Mouse (Mus musculus): ENCODE data around the gene Pacs1.
A peak's percentile ranks its signal among the peaks of the same experiment; 100 is the strongest.
"Not testable (repeated sequence)": the region's sequence is repeated elsewhere in the genome, so short reads cannot be mapped to it uniquely, and the experiment has no call there.

The Pacs1 gene

GRCm38 (mm10) chr19:5268017-5268416 is 4.9 kb downstream of the Pacs1 start:
- DNase-seq (ENCODE audit: low spot score), result no peak

- no peak for DNase-seq (ENCODE audit: low spot score)
Observed at GRCm38 (mm10) chr19:5267015-5267414, 5.9 kb downstream of the Pacs1 start.

GRCm38 (mm10) chr19:5257140-5257539 is 15.8 kb downstream of the Pacs1 start:
- no peak for DNase-seq (ENCODE audit: low spot score)

- DNase-seq (ENCODE audit: low spot score), result not testable (repeated sequence)
Observed at GRCm38 (mm10) chr19:5236981-5237380, 35.9 kb downstream of the Pacs1 start.

GRCm38 (mm10) chr19:5232696-5233095 is 40.2 kb downstream of the Pacs1 start:
- DNase-seq (ENCODE audit: low spot score), result no peak

GRCm38 (mm10) chr19:5230110-5230509 is 42.8 kb downstream of the Pacs1 start:
- no peak for DNase-seq (ENCODE audit: low spot score)

GRCm38 (mm10) chr19:5224624-5225023 is 48.3 kb downstream of the Pacs1 start:
- DNase-seq (ENCODE audit: low spot score), result no peak

GRCm38 (mm10) chr19:5224077-5224476 is 48.8 kb downstream of the Pacs1 start:
- no peak for DNase-seq (ENCODE audit: low spot score)

GRCm38 (mm10) chr19:5221926-5222325 is 51.0 kb downstream of the Pacs1 start:
- DNase-seq (ENCODE audit: low spot score), result no peak

GRCm38 (mm10) chr19:5221219-5221723 is 51.6 kb downstream of the Pacs1 start:
- DNase-seq (ENCODE audit: low spot score), result not testable (repeated sequence)

- no peak for DNase-seq (ENCODE audit: low spot score)
Observed at GRCm38 (mm10) chr19:5220389-5220788, 52.5 kb downstream of the Pacs1 start.

- DNase-seq (ENCODE audit: low spot score), result no peak
Observed at GRCm38 (mm10) chr19:5201691-5202090, 71.2 kb downstream of the Pacs1 start.

GRCm38 (mm10) chr19:5200617-5201016 is 72.3 kb downstream of the Pacs1 start:
- DNase-seq (ENCODE audit: low spot score), result not testable (repeated sequence)

GRCm38 (mm10) chr19:5198553-5198952 is 74.4 kb downstream of the Pacs1 start:
- no peak for DNase-seq (ENCODE audit: low spot score)

- peak; percentile 65 for DNase-seq (ENCODE audit: low spot score)
Observed at GRCm38 (mm10) chr19:5195417-5196035, 77.4 kb downstream of the Pacs1 start.

GRCm38 (mm10) chr19:5192397-5192796 is 80.5 kb downstream of the Pacs1 start:
- DNase-seq (ENCODE audit: low spot score), result no peak

- DNase-seq (ENCODE audit: low spot score), result peak; percentile 8
Observed at GRCm38 (mm10) chr19:5187439-5187838, 85.5 kb downstream of the Pacs1 start.

- DNase-seq (ENCODE audit: low spot score), result peak; percentile 18
Observed at GRCm38 (mm10) chr19:5181926-5182325, 91.0 kb downstream of the Pacs1 start.

- no peak for DNase-seq (ENCODE audit: low spot score)
Observed at GRCm38 (mm10) chr19:5178631-5179030, 94.3 kb downstream of the Pacs1 start.

GRCm38 (mm10) chr19:5170430-5170829 is 102.5 kb downstream of the Pacs1 start:
- DNase-seq (ENCODE audit: low spot score), result no peak

GRCm38 (mm10) chr19:5167477-5167876 is 105.4 kb downstream of the Pacs1 start:
- DNase-seq (ENCODE audit: low spot score), result no peak

GRCm38 (mm10) chr19:5164380-5164779 is 108.5 kb downstream of the Pacs1 start:
- no peak for DNase-seq (ENCODE audit: low spot score)

- DNase-seq (ENCODE audit: low spot score), result no peak
Observed at GRCm38 (mm10) chr19:5161913-5162312, 111.0 kb downstream of the Pacs1 start.

GRCm38 (mm10) chr19:5152261-5152660 is 120.7 kb downstream of the Pacs1 start:
- no peak for DNase-seq (ENCODE audit: low spot score)

Data from MN1 (cell line).